Mouse (Mus musculus): ENCODE results near the gene Zfp446. TPM values are rescaled to one million over a fixed set of nuclear protein-coding genes. Genes with fewer than 3 reads are reported as not detected.

Zfp446 gene
- polyA plus RNA-seq, 1 experiment from 2014 or later, result 5.2 TPM

DNA sequence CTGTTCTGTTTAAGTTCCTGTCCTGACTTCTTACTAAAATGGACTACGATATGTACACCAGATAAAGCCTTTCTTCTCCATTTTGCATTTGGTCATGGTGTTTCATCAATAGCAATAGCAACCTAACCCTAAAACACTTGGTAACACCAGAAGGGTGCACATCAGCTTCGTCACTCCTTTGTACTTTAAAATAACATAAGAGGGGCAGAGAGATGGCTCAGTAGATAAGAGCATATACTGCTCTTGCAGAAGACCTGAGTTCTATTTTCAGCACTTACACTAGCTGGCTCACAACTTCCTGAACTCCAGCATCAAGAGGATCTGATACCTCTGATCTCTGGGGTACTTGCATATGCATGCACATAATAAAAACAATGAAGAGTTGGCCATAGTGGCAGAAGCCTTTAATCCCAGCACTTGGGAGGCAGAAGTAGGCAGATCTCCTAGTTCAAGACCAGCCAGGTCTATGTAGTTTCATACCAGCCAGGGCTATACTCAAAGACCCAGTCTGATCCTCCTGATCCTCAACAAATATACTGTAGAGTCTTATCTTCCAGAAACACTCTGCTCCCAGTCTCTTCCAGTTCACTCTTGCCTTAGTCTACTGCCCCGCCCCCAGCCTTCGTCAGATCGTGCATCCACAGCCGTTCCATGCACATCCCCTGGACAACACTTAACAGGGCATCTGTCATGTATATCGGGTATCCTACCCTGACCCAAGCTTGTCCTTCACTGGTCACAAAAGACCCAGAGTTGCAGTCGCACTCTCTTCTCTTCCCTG, 10.0 kb downstream of the Zfp446 start:
- peaks cover 3% of the 10 kb centered on the region; the same call in 1 of the 2 replicates for H3K36me3 ChIP-seq (ENCODE audit: control insufficient read depth, insufficient read depth, low read length)
- no peak overlapping the region for H3K9ac ChIP-seq (ENCODE audit: low read length)
- H3K4me2 ChIP-seq (ENCODE audit: low read length), result no peak overlapping the region
- no peak for ATAC-seq (ENCODE audit: insufficient number of reproducible peaks, insufficient read depth, low FRiP score, low read depth)
- H3K4me1 ChIP-seq (ENCODE audit: control insufficient read depth in 2 of 2, insufficient read depth in 2 of 2, low read length in 2 of 2), result no peaks in the 10 kb centered on the region
- no peaks in the 10 kb centered on the region for H3K9me3 ChIP-seq (ENCODE audit: control insufficient read depth, low read length)
- WGBS, result 78% methylated on average over 8 of the region's 8 CpGs
- no peak overlapping the region for H3K27ac ChIP-seq (replicated peaks in 1 of 2; ENCODE audit: control insufficient read depth in 1 of 2, insufficient read depth in 1 of 2, low read depth in 2 of 2, low read length in 2 of 2)
- no peaks in the 10 kb centered on the region for H3K27me3 ChIP-seq (ENCODE audit: control insufficient read depth, insufficient read depth, low read length)
- no peak overlapping the region for H3K4me3 ChIP-seq (ENCODE audit: control insufficient read depth in 1 of 2, insufficient read depth in 1 of 2, low read depth in 1 of 2, low read length in 2 of 2)

GRCm38 (mm10) chr7:12992222-12992621, 14.6 kb downstream of the Zfp446 start:
- Histone ChIP-seq H3K4me2 (ENCODE audit: low read length) (no peak overlapping the region), H3K4me3 (ENCODE audit: control insufficient read depth in 1 of 2, insufficient read depth in 1 of 2, low read depth in 1 of 2, low read length in 2 of 2) (no peak overlapping the region), H3K27ac (replicated peaks in 1 of 2; ENCODE audit: control insufficient read depth in 1 of 2, insufficient read depth in 1 of 2, low read depth in 2 of 2, low read length in 2 of 2) (no peak overlapping the region), H3K27me3 (ENCODE audit: control insufficient read depth, insufficient read depth, low read length) (no peaks in the 10 kb centered on the region), H3K9ac (ENCODE audit: low read length) (no peak overlapping the region), H3K4me1 (ENCODE audit: control insufficient read depth in 2 of 2, insufficient read depth in 2 of 2, low read length in 2 of 2) (no peaks in the 10 kb centered on the region), H3K36me3 (ENCODE audit: control insufficient read depth, insufficient read depth, low read length) (no peaks in the 10 kb centered on the region), H3K9me3 (ENCODE audit: control insufficient read depth, low read length) (no peaks in the 10 kb centered on the region)
- 5% methylated on average over 3 of the region's 3 CpGs for WGBS
- no peak for ATAC-seq (ENCODE audit: insufficient number of reproducible peaks, insufficient read depth, low FRiP score, low read depth)

GRCm38 (mm10) chr7:12993148-12993547, 15.5 kb downstream of the Zfp446 start:
- Histone ChIP-seq H3K9ac (ENCODE audit: low read length) (no peak overlapping the region), H3K27ac (replicated peaks in 1 of 2; ENCODE audit: control insufficient read depth in 1 of 2, insufficient read depth in 1 of 2, low read depth in 2 of 2, low read length in 2 of 2) (no peak overlapping the region), H3K4me1 (ENCODE audit: control insufficient read depth in 2 of 2, insufficient read depth in 2 of 2, low read length in 2 of 2) (no peaks in the 10 kb centered on the region), H3K27me3 (ENCODE audit: control insufficient read depth, insufficient read depth, low read length) (no peaks in the 10 kb centered on the region), H3K4me3 (ENCODE audit: control insufficient read depth in 1 of 2, insufficient read depth in 1 of 2, low read depth in 1 of 2, low read length in 2 of 2) (no peak overlapping the region), H3K36me3 (ENCODE audit: control insufficient read depth, insufficient read depth, low read length) (no peaks in the 10 kb centered on the region), H3K4me2 (ENCODE audit: low read length) (no peak overlapping the region), H3K9me3 (ENCODE audit: control insufficient read depth, low read length) (no peaks in the 10 kb centered on the region)
- ATAC-seq (ENCODE audit: insufficient number of reproducible peaks, insufficient read depth, low FRiP score, low read depth), result no peak
- WGBS, result 80% methylated on average over 10 of the region's 10 CpGs

DNA sequence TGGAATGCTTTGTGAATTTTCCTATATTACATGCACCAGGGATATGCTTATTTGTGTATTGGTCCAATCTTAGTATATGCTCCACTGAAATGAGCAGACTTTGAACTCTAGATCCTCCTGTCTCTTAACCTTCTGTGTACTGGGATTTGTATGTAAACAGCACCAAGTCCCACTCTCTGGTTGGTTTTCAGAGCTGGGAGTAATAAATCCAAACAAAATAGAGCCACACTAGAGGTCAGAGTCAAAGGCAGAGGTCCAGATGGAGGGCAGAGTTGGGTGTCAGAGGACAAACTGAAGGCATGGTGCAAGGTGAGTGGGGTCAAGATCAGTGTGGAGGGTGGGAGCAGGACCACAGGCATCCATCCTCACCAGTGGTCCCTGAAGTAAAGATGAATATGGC, 18.2 kb downstream of the Zfp446 start:
- no peak overlapping the region for H3K4me2 ChIP-seq (ENCODE audit: low read length)
- H3K4me1 ChIP-seq (ENCODE audit: control insufficient read depth in 2 of 2, insufficient read depth in 2 of 2, low read length in 2 of 2), result no peaks in the 10 kb centered on the region
- no peaks in the 10 kb centered on the region for H3K36me3 ChIP-seq (ENCODE audit: control insufficient read depth, insufficient read depth, low read length)
- H3K9ac ChIP-seq (ENCODE audit: low read length), result no peak overlapping the region
- no peak overlapping the region for H3K4me3 ChIP-seq (ENCODE audit: control insufficient read depth in 1 of 2, insufficient read depth in 1 of 2, low read depth in 1 of 2, low read length in 2 of 2)
- H3K27ac ChIP-seq (replicated peaks in 1 of 2; ENCODE audit: control insufficient read depth in 1 of 2, insufficient read depth in 1 of 2, low read depth in 2 of 2, low read length in 2 of 2), result no peak overlapping the region
- H3K9me3 ChIP-seq (ENCODE audit: control insufficient read depth, low read length), result no peaks in the 10 kb centered on the region
- H3K27me3 ChIP-seq (ENCODE audit: control insufficient read depth, insufficient read depth, low read length), result no peaks in the 10 kb centered on the region
- no peak for ATAC-seq (ENCODE audit: insufficient number of reproducible peaks, insufficient read depth, low FRiP score, low read depth)

GRCm38 (mm10) chr7:12997230-12997629, 19.6 kb downstream of the Zfp446 start:
- Histone ChIP-seq H3K4me2 (ENCODE audit: low read length) (no peak overlapping the region), H3K4me3 (ENCODE audit: control insufficient read depth in 1 of 2, insufficient read depth in 1 of 2, low read depth in 1 of 2, low read length in 2 of 2) (no peak overlapping the region), H3K9me3 (ENCODE audit: control insufficient read depth, low read length) (no peaks in the 10 kb centered on the region), H3K36me3 (ENCODE audit: control insufficient read depth, insufficient read depth, low read length) (no peaks in the 10 kb centered on the region), H3K27ac (replicated peaks in 1 of 2; ENCODE audit: control insufficient read depth in 1 of 2, insufficient read depth in 1 of 2, low read depth in 2 of 2, low read length in 2 of 2) (no peak overlapping the region), H3K9ac (ENCODE audit: low read length) (no peak overlapping the region), H3K4me1 (ENCODE audit: control insufficient read depth in 2 of 2, insufficient read depth in 2 of 2, low read length in 2 of 2) (no peaks in the 10 kb centered on the region), H3K27me3 (ENCODE audit: control insufficient read depth, insufficient read depth, low read length) (no peaks in the 10 kb centered on the region)
- ATAC-seq (ENCODE audit: insufficient number of reproducible peaks, insufficient read depth, low FRiP score, low read depth), result no peak
- 59% methylated on average over 5 of the region's 5 CpGs for WGBS

GRCm38 (mm10) chr7:12998053-12998452, 20.4 kb downstream of the Zfp446 start, which contains the start of gene Slc27a5:
TSS of gene Slc27a5 (minus strand) at chr7:12998192.
- Histone ChIP-seq H3K9me3 (ENCODE audit: control insufficient read depth, low read length) (no peaks in the 10 kb centered on the region), H3K36me3 (ENCODE audit: control insufficient read depth, insufficient read depth, low read length) (no peaks in the 10 kb centered on the region), H3K27me3 (ENCODE audit: control insufficient read depth, insufficient read depth, low read length) (no peaks in the 10 kb centered on the region), H3K27ac (replicated peaks in 1 of 2; ENCODE audit: control insufficient read depth in 1 of 2, insufficient read depth in 1 of 2, low read depth in 2 of 2, low read length in 2 of 2) (no peak within 1 kb of the TSS), H3K4me2 (ENCODE audit: low read length) (no peak within 1 kb of the TSS), H3K4me1 (ENCODE audit: control insufficient read depth in 2 of 2, insufficient read depth in 2 of 2, low read length in 2 of 2) (no peaks in the 10 kb centered on the region), H3K9ac (ENCODE audit: low read length) (no peak within 1 kb of the TSS), H3K4me3 (ENCODE audit: control insufficient read depth in 1 of 2, insufficient read depth in 1 of 2, low read depth in 1 of 2, low read length in 2 of 2) (no peak within 1 kb of the TSS)
- WGBS, result 66% methylated on average over 5 of the region's 5 CpGs
- ATAC-seq (ENCODE audit: insufficient number of reproducible peaks, insufficient read depth, low FRiP score, low read depth), result no peak

- no peaks in the 10 kb centered on the region for H3K9me3 ChIP-seq (ENCODE audit: control insufficient read depth, low read length)
- no peaks in the 10 kb centered on the region for H3K27me3 ChIP-seq (ENCODE audit: control insufficient read depth, insufficient read depth, low read length)
- 84% methylated on average over 3 of the region's 3 CpGs for WGBS
- H3K4me3 ChIP-seq (ENCODE audit: control insufficient read depth in 1 of 2, insufficient read depth in 1 of 2, low read depth in 1 of 2, low read length in 2 of 2), result no peak within 1 kb of the TSS
- no peak within 1 kb of the TSS for H3K27ac ChIP-seq (replicated peaks in 1 of 2; ENCODE audit: control insufficient read depth in 1 of 2, insufficient read depth in 1 of 2, low read depth in 2 of 2, low read length in 2 of 2)
- no peak within 1 kb of the TSS for H3K9ac ChIP-seq (ENCODE audit: low read length)
- ATAC-seq (ENCODE audit: insufficient number of reproducible peaks, insufficient read depth, low FRiP score, low read depth), result no peak
- no peak within 1 kb of the TSS for H3K4me2 ChIP-seq (ENCODE audit: low read length)
- H3K36me3 ChIP-seq (ENCODE audit: control insufficient read depth, insufficient read depth, low read length), result no peaks in the 10 kb centered on the region; the same call in 1 of the 2 replicates
- H3K4me1 ChIP-seq (ENCODE audit: control insufficient read depth in 2 of 2, insufficient read depth in 2 of 2, low read length in 2 of 2), result no peaks in the 10 kb centered on the region
These were observed 21.2 kb downstream of the Zfp446 start, which contains the start of gene Trim28 for GRCm38 (mm10) chr7:12998851-12999250. TSS of gene Trim28 (plus strand) at chr7:12999114.

DNA sequence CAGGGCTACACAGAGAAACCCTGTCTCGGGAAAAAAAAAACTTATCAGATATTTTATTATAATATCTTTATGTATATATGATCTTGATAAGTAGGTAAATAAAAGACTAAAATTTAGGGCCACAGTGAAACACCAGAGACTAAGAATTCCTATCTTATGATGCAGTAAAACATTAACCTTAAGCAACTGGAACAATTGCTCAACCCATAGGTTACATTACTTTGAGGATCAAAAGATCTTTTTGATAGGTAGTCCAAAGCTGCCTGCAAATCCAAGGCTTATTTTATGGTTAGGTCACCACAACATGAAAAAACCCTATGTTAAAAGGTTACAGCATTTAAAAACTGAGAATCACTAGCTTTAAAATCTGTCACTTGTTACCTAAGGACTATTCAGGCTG, 23.9 kb downstream of the Zfp446 start:
- Histone ChIP-seq H3K4me3 (ENCODE audit: control insufficient read depth in 1 of 2, insufficient read depth in 1 of 2, low read depth in 1 of 2, low read length in 2 of 2) (no peak overlapping the region), H3K9me3 (ENCODE audit: control insufficient read depth, low read length) (no peaks in the 10 kb centered on the region), H3K27me3 (ENCODE audit: control insufficient read depth, insufficient read depth, low read length) (no peaks in the 10 kb centered on the region), H3K9ac (ENCODE audit: low read length) (no peak overlapping the region), H3K27ac (replicated peaks in 1 of 2; ENCODE audit: control insufficient read depth in 1 of 2, insufficient read depth in 1 of 2, low read depth in 2 of 2, low read length in 2 of 2) (no peak overlapping the region), H3K36me3 (ENCODE audit: control insufficient read depth, insufficient read depth, low read length) (peaks cover 20% of the 10 kb centered on the region), H3K4me1 (ENCODE audit: control insufficient read depth in 2 of 2, insufficient read depth in 2 of 2, low read length in 2 of 2) (no peaks in the 10 kb centered on the region), H3K4me2 (ENCODE audit: low read length) (no peak overlapping the region)
- ATAC-seq (ENCODE audit: insufficient number of reproducible peaks, insufficient read depth, low FRiP score, low read depth), result no peak
- WGBS, result 57% methylated on average over 1 of the region's 1 CpGs

Data from heart, embryonic 14.5 days (tissue).